Mouse (Mus musculus) cerebellum, postnatal 10 days (tissue): ENCODE results near the gene Zan.

Experiments
- DNase-seq, 2 experiments: peaks; one replicate each; pipeline ENCODE4 v3.0.0; 2021; ENCODE audit warnings: mixed read lengths in 2 of 2

Gene Zan

GRCm38 (mm10) chr5:137349384-137350204 is 127.3 kb downstream of the Zan start, which contains the start of gene Ephb4:
TSS of gene Ephb4 (plus strand) at chr5:137350109.
- peak; percentile 70 to 78 for DNase-seq

GRCm38 (mm10) chr5:137348482-137349383 is 128.1 kb downstream of the Zan start:
- peak in 1 of 2 experiments; percentile 26 for DNase-seq

DNA sequence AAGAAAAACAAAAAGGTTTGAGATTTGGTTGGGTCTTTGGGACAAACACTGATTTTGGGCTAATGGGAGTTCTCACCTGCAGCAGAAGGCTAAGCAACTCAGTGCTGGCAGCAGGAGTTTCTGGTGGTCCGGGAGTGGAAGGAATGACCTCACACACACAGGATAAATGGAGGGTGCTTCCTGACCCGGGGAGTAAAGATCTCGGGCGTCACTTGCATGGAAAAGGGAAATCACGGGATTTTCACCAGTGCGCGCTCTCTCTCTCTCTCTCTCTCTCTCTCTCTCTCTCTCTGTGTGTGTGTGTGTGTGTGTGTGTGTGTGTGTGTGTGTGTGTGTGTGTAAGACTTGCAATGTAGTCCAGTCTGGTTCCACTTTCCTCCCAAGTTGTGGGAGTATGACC is 129.0 kb downstream of the Zan start:
- DNase-seq: no peak

DNA sequence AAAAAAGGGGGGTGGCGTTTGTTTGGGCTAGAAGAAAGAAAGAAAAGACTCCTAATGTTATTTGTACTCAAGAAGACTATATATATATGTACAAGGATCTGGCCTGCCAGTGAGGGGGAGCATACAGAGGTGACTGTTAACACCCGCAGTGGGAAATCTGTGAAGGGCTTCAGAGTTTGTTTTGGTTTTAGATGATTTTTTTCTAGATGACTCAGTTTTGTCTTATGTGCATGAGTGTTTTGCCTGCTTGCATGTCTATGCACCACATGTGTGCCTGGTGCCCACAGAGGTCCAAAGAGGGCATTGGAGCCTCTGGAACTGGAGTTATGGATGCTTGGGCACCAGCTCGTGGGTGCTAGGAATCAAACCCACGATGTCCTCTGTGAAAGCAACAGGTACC is 129.9 kb downstream of the Zan start:
- DNase-seq: no peak

- no peak for DNase-seq
Observed at GRCm38 (mm10) chr5:137346388-137346787, 130.5 kb downstream of the Zan start.

GRCm38 (mm10) chr5:137345821-137346220 is 131.0 kb downstream of the Zan start:
- DNase-seq: no peak

GRCm38 (mm10) chr5:137343869-137344268 is 133.0 kb downstream of the Zan start:
- DNase-seq: no peak

DNA sequence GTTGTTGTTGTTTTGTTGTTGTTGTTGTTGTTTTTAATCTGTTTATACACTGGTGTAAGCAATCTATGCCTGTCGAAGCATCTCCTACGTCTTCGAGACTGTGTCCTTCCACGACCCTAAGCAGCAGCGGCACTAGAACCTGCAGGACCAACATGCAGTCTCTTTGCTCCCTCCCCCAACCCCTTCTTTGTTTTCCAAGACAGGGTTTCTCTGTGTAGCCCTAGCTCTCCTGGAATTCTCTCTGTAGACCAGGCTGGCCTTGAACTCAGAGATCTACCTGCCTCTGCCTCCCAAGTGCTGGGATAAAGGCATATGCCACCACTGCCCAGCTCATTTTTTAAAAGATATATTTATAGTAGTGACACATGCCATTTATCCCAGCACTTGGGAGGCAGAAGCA is 133.5 kb downstream of the Zan start:
- no peak for DNase-seq

- DNase-seq: no peak
Observed at GRCm38 (mm10) chr5:137342407-137343012, 134.4 kb downstream of the Zan start.

DNA sequence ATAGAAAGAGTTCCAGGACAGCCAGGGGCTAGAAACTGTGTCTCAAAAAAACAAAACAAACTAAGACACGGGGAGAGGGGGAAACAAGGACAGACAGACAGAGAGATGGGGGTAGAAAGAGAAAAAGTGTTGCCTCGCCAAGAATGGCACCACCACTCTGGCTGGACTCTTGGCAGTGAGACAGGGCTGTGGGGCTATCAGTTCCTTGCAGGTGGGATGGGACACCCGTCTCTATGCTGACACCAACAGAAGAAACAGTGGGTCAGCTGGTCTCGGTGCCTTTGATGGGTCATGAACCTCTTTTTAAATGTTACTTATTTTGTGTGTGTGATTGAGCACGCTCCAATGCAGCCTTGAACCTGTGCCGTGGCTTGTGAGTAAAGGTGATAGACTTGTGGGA is 136.6 kb downstream of the Zan start:
- no peak for DNase-seq

DNA sequence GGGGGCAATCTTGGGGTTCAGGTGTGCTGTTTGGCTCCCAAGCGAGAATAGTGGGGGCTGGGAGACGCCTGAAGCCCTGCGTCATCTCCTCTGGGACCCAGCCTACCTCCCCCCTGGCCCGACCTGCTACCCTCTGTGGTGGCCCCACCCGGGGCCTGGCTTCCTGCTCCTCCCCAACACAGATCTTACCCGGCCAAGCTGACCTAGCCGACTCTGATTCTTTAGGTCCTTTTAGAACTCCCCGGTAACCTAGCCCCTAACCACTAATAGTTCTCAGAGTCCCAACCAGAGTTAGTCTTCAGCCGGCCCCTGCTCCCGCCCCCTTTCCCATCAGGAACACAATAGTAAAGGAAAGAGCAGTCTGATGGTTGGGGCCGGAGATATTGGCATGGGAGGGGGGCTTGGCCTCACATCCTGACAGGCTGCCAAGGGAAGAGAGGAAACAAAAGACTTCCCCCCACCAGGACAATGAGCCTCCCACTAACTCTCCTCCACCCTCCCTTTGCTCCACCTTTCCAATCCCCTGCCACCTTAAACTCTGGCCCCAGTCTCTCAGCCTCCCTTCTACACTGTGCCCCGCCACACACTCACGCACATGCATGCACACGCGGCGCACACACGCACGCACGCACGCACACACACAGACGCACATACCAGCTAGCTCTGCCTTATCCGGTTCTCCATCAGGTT is 137.4 kb downstream of the Zan start:
- DNase-seq: peak; percentile 67 to 68

GRCm38 (mm10) chr5:137338663-137339289 is 138.1 kb downstream of the Zan start:
- DNase-seq: peak; percentile 72 to 79

GRCm38 (mm10) chr5:137338256-137338655 is 138.6 kb downstream of the Zan start:
- DNase-seq: peak; percentile 95 to 97

DNA sequence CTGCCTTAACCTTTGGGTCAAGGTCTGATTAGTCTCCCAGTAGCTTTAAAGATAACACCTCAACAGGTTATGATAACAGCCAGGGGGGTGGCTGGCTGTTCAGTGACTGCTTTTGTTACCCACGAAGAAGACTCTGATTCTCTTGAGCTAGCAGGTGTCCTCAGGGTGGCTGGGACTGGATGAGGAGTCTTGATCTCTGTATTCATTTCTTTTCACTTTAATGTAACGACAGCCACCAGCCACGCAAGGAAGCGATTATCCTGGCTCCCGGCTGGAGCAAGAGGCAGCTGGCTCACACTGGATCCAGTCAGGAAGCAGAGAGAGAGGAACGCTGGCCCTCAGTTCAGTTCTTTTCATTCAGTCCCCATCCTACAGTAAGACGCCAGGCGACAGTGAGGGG is 139.7 kb downstream of the Zan start:
- no peak for DNase-seq

GRCm38 (mm10) chr5:137335066-137335465 is 141.8 kb downstream of the Zan start:
- no peak for DNase-seq

DNA sequence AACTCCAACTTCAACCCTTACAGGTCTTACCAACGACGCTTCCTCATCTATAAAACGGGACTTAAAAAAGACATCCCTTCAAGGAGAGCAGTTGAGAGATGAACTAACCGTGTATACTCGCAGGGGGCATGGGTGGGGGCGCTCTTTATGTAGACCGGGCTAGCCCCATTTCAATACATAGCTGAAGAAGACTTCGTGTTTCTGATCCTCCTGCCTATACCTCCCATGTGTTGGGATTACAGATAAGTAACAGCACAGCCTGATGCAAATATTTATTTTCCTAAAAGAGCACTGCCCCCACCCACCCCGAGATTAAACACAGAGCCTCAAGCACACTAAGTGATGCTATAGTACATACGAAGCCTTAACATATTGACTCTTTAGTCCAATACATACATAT is 142.5 kb downstream of the Zan start:
- DNase-seq: no peak

- peak; percentile 98 to 99 for DNase-seq
Observed at GRCm38 (mm10) chr5:137333512-137334174, 143.2 kb downstream of the Zan start, which contains the start of gene Slc12a9. TSS of gene Slc12a9 (minus strand) at chr5:137333597.

GRCm38 (mm10) chr5:137332857-137333511 is 143.9 kb downstream of the Zan start:
- DNase-seq: no peak

DNA sequence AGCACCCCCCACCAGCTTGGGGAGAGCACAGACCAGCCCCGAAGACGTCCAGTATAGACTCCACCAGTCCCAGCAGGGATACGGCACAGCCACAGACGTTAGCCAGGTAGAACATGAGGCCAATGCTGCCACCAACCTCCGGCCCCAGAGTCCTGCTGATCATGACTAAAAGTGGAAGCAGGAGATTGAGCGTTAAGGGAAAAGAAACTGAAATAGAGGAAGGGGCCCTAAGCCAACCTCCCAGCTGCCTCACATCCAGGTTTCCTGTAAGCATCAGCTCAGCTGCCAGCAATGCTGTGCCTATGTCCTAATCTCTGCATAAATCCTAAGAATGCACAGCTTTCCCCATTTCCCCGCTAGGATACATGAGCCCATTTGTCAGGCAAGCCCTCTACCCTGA is 146.0 kb downstream of the Zan start:
- DNase-seq: no peak
